ENCODE assay signal across 9 mouse cellular contexts in genomic region chr14:44858868-44859613, GRCm38 (mm10). TPM values are rescaled to one million over a fixed set of nuclear protein-coding genes. Genes with fewer than 3 reads are reported as not detected.
DNase-seq lines count a peak whose midpoint lies in the region; ATAC-seq and TF ChIP-seq lines count a peak whose summit lies in the region.
"Had no signal": no experiment of that assay in that cellular context is flagged by ENCODE, and none has a peak within 500 bp of the region (broad histone marks: within the 10 kb centered on the region; RNA-seq: fewer than 3 reads in every experiment).

TSS of gene Ptgdr (minus strand) at chr14:44859375.

- H3K36me3 ChIP-seq in heart, embryonic 15.5 days, result no peaks in the 10 kb centered on the region
- no peaks in the 10 kb centered on the region for H3K36me3 ChIP-seq in hindbrain, embryonic 10.5 days
- H3K36me3 ChIP-seq in midbrain, embryonic 13.5 days, result no peaks in the 10 kb centered on the region

- WGBS in heart, embryonic 15.5 days, result 3% methylated on average over 32 of the region's 32 CpGs
- WGBS in hindbrain, embryonic 10.5 days, result under 1% methylated on average over 32 of the region's 32 CpGs
- 1% methylated on average over 32 of the region's 32 CpGs for WGBS in midbrain, embryonic 13.5 days
- 4% methylated on average over 32 of the region's 32 CpGs for WGBS in lung, adult 2 months

- H3K4me1 ChIP-seq in heart, embryonic 15.5 days (replicated peaks), result peaks cover 6% of the 10 kb centered on the region
- peaks cover 14% of the 10 kb centered on the region for H3K4me1 ChIP-seq in hindbrain, embryonic 10.5 days (replicated peaks)
- H3K4me1 ChIP-seq in midbrain, embryonic 13.5 days (replicated peaks), result peaks cover 22% of the 10 kb centered on the region; the same call in 1 of the 2 replicates
- no peaks in the 10 kb centered on the region; the same call in 1 of the 2 replicates for H3K4me1 ChIP-seq in lung, adult 2 months (ENCODE audit: control insufficient read depth, insufficient read depth, low read length)

- ATAC-seq in heart, embryonic 15.5 days (replicated peaks; ENCODE audit: insufficient number of reproducible peaks, insufficient read depth, low FRiP score, low read depth), result no peak
- peak; percentile 65 for ATAC-seq in midbrain, embryonic 13.5 days

- peak within 1 kb of the TSS; percentile 30 for H3K4me3 ChIP-seq in heart, embryonic 15.5 days
- peak within 1 kb of the TSS; percentile 50 for H3K4me3 ChIP-seq in hindbrain, embryonic 10.5 days
- peak within 1 kb of the TSS; percentile 34 for H3K4me3 ChIP-seq in midbrain, embryonic 13.5 days (replicated peaks)
- H3K4me3 ChIP-seq in lung, adult 2 months (replicated peaks; ENCODE audit: extremely low read depth, low read depth, low read length), result no peak within 1 kb of the TSS

- no peak for DNase-seq in heart, postnatal 36 days
- DNase-seq in ZHBTc4 (ENCODE audit: low read depth, low spot score), result peak; percentile 59
- DNase-seq in hindbrain, embryonic 10.5 days (ENCODE audit: low spot score), result peak; percentile 31
- no peak for DNase-seq in adrenal gland, adult 2 months
- no peak for DNase-seq in left cerebral cortex, postnatal 36 days (ENCODE audit: low spot score in 2 of 2)
- DNase-seq in lung, adult 2 months, result no peak
- DNase-seq: left cerebral cortex, postnatal 4 days had no signal

- H3K9me3 ChIP-seq in heart, embryonic 15.5 days (replicated peaks), result no peaks in the 10 kb centered on the region
- no peaks in the 10 kb centered on the region for H3K9me3 ChIP-seq in hindbrain, embryonic 10.5 days
- no peaks in the 10 kb centered on the region for H3K9me3 ChIP-seq in midbrain, embryonic 13.5 days

- H3K9ac ChIP-seq in heart, embryonic 15.5 days, result no peak within 1 kb of the TSS
- H3K9ac ChIP-seq in midbrain, embryonic 13.5 days (replicated peaks), result peak within 1 kb of the TSS; percentile 43; the same call in 1 of the 2 replicates

- intact Hi-C loops in heart, postnatal 36 days (cut with DNase I), result no loop called here
- intact Hi-C loops in left cerebral cortex, postnatal 36 days (cut with DNase I), result no loop called here

- no peak within 1 kb of the TSS for H3K27ac ChIP-seq in heart, embryonic 15.5 days
- H3K27ac ChIP-seq in hindbrain, embryonic 10.5 days, result peak within 1 kb of the TSS; percentile 40; the same call in 1 of the 2 replicates
- H3K27ac ChIP-seq in midbrain, embryonic 13.5 days, result no peak within 1 kb of the TSS

- peak within 1 kb of the TSS; percentile 53 for H3K4me2 ChIP-seq in heart, embryonic 15.5 days
- peak within 1 kb of the TSS; percentile 55 for H3K4me2 ChIP-seq in midbrain, embryonic 13.5 days (replicated peaks)

- no peak for TF ChIP-seq CTCF in lung, adult 2 months (IDR thresholded peaks at IDR 0.05; ENCODE audit: insufficient read depth, low read length)

- TF ChIP-seq POLR2A in lung, adult 2 months (IDR thresholded peaks at IDR 0.05; ENCODE audit: borderline replicate concordance, extremely low read depth, low read depth, low read length), result no peak

- H3K27me3 ChIP-seq in heart, embryonic 15.5 days, result peaks cover 30% of the 10 kb centered on the region
- H3K27me3 ChIP-seq in hindbrain, embryonic 10.5 days (ENCODE audit: insufficient read depth, poor library complexity, severe bottlenecking), result peaks cover 39% of the 10 kb centered on the region
- H3K27me3 ChIP-seq in midbrain, embryonic 13.5 days, result peaks cover 26% of the 10 kb centered on the region

RNA-seq across cellular contexts. Expression of gene Ptgdr, which starts in this region (rescaled TPM):
- polyA plus RNA-seq in heart, embryonic 15.5 days (2015; fragmentation: Nextera tagmentation; extraction: Ambion mirVana), result 0.09 TPM in 1 of 2 replicates, not detected in the other
- total RNA-seq in heart, postnatal 36 days (2021), result not detected
- polyA plus RNA-seq in hindbrain, embryonic 10.5 days (2016; fragmentation: Nextera tagmentation; extraction: Ambion mirVana), result not detected in 2 replicates
- polyA plus RNA-seq in midbrain, embryonic 13.5 days (2015; fragmentation: Nextera tagmentation; extraction: Ambion mirVana), result 0.14 TPM in 1 of 2 replicates, not detected in the other
- total RNA-seq in adrenal gland, adult 2 months (2021), result not detected
- polyA plus RNA-seq in adrenal gland, adult 2 months (2012; rRNA removed), result 0.02 and 0.04 TPM in 2 replicates
- under 1 TPM; 0.45 to 0.49 TPM for total RNA-seq in left cerebral cortex, postnatal 36 days (2021)
- polyA plus RNA-seq in lung, adult 2 months (2012; rRNA removed), result not detected in 2 replicates

Comparison
In these comparisons a context has a peak if more than half of its experiments do, and no peak if none do; other contexts are left out.
1. Peak in DNase-seq, H3K4me3 ChIP-seq and H3K27ac ChIP-seq in hindbrain, embryonic 10.5 days; RNA of the gene not detected or under 1 TPM.
2. Peak in ATAC-seq, H3K4me3 ChIP-seq, H3K9ac ChIP-seq and H3K4me2 ChIP-seq in midbrain, embryonic 13.5 days; RNA of the gene not detected or under 1 TPM.